Mouse (Mus musculus) MEL-GATA-1-ER (cell line): ENCODE data around the gene Zbtb12.

Experiments used
- DNase-seq: peaks from one replicate; pipeline ENCODE4 v3.0.0-alpha.2; 2012; ENCODE audit warnings: low read depth; ENCODE audit errors: extremely low read depth

Zbtb12 gene

GRCm38 (mm10) chr17:34944362-34944761, 65.1 kb downstream of the Zbtb12 start:
- no peak for DNase-seq
